Mouse (Mus musculus) cerebellum, adult 2 months (tissue): ENCODE measurements around the gene Dck.

ENCODE experiments used
- CTCF ChIP-seq: fragments of 200-500 bp; IDR thresholded peaks from 2 replicates; pipeline ENCODE4 v1.5.1; 2011; ENCODE audit warnings: low read depth, mild to moderate bottlenecking, control low read depth, low read length, moderate library complexity, borderline replicate concordance; ENCODE audit not compliant: insufficient read depth
- POLR2A ChIP-seq: fragments of 200-500 bp; IDR thresholded peaks from 2 replicates; pipeline ENCODE4 v1.6.1; 2011; ENCODE audit warnings: low read length, control low read depth, borderline replicate concordance; ENCODE audit not compliant: insufficient read depth

GRCm38 (mm10) chr5:88721565-88722212, 43.1 kb upstream of the Dck start:
- no peak for TF ChIP-seq CTCF
- TF ChIP-seq POLR2A, result no peak
